Mouse (Mus musculus) spleen, embryonic (tissue): ENCODE data around the gene Zfp128.
"Not testable (repeated sequence)": the region's sequence is repeated elsewhere in the genome, so short reads cannot be mapped to it uniquely, and the experiment has no call there.

ENCODE experiments used
- CTCF ChIA-PET: fragments of 350-600 bp; sonication (Branson Sonifier 250); formaldehyde crosslinking; loops from one replicate; lab custom pipeline; 2022; lab: Charles Lee

The Zfp128 gene

DNA sequence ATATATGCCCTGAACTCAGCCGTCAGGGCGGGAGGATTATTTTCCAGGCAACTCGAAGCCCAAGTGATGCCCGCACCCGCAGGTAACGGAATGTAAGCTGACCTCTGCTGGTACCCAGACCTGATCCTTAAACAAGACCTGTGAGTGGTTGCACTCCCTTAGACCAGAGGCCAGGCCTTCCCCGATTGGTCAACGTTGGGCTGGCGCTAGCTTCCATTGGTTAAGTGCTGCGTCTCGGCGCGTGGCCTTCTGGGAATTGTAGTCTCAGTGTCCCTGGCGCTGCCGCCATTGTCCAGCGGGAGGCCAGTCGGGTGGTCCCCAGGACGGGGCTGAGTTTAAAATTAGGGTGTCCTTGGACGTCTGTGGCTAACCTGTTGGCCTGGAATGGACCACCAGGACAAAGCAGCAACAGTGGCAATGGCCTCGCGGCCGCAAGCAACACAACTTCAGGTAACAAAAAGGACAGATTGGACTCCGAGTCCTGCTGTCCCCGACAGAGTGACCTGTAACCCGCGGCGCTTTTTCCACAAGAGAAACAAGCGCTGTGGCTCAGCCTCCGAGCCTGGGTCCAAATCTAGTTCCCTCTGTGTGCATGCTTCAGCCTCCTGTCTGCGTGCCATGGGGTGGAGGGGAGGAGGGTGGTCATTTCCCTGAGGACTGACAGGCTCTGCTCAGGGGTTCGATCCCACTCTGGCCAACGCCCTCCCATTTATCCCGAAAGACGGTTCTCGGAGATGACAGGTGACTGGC is at the start of gene Zfp128:
Zfp128 (plus strand) TSS at position 267 of the 750 bp plus-strand sequence.
- CTCF ChIA-PET = no interaction called here

DNA sequence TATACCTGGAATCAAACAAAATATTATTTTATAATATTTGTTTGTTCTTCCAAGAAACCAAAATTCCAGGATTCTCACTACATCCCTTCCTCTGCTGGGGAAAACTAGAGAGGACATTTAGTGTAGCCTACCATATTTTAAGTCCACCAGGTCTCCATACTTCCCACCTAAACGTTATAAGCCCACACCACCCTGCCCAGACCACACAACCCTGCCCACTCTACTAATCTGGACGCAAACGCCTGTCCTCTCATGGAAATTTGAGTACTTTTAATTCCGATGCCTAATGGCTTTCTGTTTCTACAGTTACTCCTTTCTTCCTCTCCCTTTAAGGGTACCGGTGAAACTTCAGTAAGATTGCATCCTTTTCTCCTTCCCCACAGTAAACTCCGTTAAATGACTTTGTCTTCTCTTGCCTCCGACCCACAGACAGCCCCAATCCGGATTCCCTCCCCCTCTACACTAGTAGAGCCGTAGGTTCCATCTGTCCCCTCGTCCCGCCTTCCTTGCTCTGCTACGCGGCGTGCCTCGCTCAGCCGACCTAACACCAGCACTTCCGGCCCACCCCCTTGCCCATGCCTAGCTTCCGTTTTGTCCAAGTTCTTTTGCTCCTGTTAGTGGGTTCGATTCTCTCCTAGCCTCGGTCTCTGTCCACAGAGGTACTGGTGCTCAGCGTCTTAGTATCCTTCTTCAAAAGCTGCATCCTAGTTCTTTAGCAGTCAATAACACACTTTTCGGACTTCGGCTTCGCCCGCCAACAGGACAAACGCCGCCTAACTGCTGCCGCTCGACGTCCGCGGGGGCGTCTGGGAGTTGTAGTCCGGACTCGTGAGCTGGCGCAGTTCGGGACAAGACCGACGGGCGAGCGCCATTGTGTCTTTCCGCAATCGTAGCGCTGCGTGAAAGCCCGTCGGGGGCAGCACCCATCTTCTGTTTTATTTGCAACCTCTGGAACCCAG is 46.5 kb upstream of the Zfp128 start, which contains the start of gene Zfp110:
Zfp110 (plus strand) TSS at position 600 of the 959 bp plus-strand sequence.
- CTCF ChIA-PET = no interaction called here

DNA sequence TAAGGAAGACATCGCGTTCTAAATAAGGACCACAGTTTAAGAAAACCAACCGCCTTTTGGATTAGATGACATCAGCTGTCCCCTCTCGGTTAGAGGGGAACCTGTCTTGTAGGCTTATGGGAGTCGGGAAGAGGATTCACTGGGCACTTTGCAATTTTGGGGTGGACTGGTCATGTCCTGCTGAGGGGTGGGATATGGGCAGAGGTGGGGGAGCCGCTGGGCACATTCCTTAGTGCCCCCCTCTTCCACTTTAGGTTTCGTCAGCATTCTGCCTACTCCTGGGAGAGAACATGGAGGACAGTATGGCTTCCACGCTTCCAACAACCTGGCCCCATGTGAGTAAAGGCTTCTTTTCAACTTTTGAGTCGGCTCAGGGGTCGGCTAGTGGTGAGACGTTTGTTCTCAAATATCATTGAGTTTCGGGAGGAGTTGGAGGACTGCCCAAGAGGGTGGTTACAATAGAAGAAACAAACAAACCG is 45.7 kb upstream of the Zfp128 start:
- CTCF ChIA-PET = no interaction called here

DNA sequence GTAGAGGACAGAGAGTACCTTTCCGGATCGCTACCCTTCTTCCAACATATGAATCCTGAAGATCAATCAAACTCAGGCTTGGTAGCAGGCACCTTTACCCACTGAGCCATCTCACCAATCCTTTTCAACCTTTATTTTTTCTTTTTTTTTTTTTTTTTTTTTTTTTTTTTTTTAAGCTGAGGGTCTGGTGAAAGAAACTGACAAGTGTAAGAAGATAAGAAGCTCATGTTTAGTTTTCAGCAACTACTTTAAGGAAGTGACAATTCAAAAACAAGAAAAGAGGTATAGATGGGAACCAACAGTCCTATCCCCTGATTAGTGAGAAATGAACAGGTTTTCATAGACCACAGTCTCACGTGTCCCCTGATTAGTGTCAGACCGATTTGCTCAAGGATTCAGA is 45.2 kb upstream of the Zfp128 start:
- CTCF ChIA-PET = interaction anchor here (0.7 kb wide), 1 partner anchor 192 kb away, joined by 10 read pairs; no protein-coding TSS in a partner anchor

DNA sequence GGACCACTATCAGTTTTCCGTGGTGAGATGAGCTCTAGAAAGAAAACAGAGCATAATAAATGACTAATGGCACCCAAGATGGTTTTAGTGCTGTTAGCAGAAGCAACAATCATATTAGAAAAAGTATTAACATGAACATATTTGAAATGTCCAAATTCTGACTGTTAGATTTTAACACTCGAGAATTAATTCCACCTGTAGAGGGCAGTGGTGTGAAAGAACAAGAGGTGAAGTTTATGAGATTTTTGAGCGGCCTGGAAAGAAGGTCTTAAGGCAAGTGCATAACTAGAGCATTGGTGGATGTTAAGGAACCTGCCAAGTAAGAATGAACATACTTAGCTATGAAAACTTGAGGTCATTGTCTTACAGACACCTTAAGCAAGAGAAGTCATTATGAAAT is 6.7 kb upstream of the Zfp128 start:
- CTCF ChIA-PET = no interaction called here

DNA sequence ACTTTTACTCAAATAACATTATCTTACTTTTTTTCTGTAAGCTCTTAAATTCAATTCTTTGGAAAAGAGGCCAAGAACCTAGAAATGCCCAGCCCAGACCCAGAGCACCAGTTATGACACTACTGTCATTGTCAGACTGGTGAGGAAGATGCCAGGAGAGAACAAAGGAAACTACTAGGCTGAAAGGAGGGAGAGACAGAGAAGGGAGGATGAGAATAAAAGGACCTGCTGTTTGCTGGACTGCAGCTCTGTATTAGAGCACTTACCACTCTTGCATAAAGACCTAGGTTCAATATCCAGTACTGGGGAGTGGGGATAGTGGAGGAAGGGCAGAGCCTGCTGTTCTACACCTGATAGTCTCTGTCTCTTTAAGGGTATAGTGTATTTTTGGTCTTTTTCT is 941 bp upstream of the Zfp128 start:
- CTCF ChIA-PET = no interaction called here

DNA sequence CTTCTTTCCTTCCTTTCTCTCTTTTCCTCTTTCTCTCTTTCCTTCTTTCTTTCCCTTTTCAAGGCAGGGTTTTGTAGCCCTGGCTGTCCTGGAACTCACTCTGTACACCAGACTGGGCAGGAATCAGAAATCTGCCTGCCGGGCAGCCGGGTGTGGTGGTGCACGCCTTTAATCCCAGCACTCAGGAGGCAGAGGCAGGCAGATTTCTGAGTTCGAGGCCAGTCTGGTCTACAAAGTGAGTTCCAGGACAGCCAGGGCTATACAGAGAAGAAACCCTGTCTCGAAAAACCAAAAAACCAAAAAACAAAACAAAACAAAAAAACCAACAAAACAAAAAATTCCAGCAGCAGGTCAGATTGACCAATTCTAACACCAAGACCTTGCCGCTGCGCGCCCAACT is 480 bp upstream of the Zfp128 start:
- CTCF ChIA-PET = not testable (repeated sequence)

DNA sequence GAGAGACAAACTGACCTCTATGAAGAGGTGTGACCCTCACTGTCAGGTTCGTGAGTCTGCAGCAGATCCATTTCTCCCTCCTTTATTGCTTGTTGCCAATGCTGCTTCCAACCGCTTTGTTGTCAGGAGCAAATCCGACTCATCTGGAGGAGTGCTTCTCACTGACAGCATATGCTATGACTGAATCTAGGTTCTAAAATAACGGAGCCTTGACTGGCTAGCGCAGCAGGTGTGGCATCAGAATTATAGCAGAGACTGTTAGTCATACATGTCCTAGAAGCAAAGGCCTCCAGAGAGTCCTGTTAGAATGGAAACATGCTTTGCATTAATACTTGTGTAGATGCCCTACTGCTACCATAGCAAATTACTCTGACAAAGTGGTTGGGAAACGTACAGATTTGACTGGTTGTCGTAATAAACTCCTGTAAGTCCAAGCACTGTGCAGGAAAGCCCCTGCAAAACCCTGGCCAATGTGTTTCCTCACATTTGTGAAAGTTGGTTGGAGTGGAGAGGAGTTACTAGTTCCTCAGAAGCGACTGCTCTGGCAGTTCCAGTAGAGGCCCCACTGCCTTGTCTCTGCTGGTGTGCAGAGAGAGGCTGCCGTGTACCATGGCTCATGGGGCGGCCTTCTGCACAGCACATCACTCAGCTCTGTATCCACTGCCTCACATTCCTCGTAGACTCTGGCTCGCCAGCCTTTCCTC is 5.7 kb downstream of the Zfp128 start:
- CTCF ChIA-PET = no interaction called here

DNA sequence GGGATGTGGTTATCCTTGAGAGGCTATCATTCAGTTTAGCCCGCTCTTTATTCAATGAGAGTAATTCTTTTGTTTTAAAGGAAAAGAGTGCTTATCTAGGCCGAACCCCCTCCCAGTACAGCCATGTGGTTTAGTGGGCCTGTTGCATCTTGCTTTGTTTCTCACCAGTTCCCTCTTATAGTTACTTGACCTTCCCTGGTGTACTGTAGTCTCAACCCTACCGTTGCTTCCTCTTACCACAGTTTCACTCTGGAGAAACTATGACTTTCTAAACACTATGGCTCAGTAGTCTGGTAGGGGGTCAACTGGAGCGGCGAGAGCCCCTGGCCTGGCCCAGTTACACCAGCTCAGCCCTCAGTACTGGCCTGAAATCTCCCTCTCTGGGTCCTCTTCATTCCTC is 6.6 kb downstream of the Zfp128 start:
- CTCF ChIA-PET = no interaction called here

DNA sequence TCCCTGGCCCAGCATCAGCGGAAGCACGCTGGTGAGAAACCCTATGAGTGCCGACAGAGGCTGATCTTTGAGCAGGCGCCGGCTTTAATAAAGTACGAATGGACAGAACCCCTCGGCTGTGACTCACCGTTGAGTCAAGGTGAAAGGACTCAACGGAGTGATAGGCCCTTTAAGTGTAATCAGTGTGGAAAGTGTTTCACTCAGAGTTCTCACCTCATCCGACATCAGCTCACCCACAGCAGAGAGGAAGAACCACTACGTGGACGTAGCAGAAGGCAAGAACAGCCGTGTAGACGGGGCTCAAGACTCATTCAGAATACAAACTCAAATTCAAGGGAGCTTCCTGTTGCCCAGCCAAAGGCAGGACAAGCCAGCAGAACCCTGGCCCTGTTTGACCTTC is 10.0 kb downstream of the Zfp128 start:
- CTCF ChIA-PET = no interaction called here

DNA sequence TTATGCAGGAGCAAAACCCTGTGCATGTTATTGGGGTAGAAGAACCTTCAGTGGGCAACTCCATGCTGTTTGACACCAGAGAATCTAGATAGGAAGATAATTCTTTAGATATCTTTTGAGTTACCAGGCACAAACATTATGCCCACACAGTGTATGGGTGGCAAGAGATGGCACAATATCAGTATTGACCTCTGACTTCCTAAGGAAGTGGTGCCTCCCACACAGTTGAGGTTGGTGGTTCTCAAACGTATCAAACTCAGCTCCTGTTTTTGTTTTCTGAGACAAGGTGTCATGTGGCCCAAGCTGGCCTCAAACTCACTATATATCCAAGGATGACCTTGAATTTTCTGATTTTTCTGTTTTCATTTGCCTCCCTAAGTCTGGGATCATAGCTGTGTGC is 10.4 kb downstream of the Zfp128 start:
- CTCF ChIA-PET = no interaction called here

DNA sequence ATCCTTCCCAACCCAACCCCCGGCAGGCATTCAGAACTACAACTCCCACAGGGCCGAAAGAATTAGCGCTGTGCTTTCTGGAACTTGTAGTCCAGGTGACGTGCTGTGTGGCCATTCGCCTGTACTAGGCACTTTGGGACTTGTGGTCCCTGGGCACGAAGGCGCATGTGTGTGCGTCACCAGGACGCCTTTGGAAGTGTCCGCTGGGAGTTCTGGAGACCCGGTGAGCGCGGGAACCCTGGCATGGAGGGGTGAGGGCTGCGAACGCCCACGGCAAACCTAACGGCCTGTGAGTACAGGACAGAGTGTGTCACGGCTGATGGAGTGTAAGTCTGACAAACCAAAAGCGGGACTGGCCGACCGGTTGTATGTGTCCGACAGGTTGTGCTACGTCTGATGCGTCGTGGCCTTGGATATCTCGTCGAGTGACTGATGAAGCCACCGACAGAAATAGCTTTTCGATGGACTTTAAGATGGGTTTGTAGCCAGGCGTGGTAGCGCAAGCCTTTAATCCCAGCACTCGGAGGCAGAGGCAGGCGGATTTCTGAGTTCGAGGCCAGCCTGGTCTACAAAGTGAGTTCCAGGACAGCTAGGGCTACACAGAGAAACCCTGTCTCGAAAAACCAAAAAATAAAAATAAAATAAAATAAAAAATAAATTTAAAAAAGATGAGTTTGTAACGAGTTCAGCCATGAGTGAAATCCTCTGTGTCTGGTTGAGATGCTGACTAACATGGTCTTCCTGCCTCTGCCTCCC is 16.9 kb downstream of the Zfp128 start, which contains the start of gene Zscan22:
Zscan22 (plus strand) TSS at position 161 of the 756 bp plus-strand sequence.
- CTCF ChIA-PET = interaction anchor here (0.6 kb wide), 1 partner anchor 112 kb away, joined by 3 read pairs; the partner anchor contains the start of gene Zbtb45

DNA sequence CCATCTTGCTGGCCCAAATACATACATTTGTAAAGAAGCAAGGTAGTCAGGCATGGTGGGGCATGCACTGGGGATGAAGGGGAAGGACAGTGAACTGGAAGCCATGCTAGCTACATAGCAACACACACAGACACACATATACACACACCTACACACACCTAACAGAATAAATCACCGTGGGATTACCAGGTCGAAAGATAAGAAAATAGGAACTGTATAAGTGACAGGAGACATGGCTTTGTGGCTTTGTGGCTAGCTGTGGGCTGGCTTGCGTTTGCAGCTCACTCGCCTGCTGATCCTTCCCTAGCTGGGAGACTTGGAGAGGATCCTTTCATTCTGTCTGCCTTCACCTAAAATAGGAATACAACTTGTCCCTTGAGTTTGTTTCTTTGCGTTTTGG is 20.5 kb downstream of the Zfp128 start:
- CTCF ChIA-PET = no interaction called here

DNA sequence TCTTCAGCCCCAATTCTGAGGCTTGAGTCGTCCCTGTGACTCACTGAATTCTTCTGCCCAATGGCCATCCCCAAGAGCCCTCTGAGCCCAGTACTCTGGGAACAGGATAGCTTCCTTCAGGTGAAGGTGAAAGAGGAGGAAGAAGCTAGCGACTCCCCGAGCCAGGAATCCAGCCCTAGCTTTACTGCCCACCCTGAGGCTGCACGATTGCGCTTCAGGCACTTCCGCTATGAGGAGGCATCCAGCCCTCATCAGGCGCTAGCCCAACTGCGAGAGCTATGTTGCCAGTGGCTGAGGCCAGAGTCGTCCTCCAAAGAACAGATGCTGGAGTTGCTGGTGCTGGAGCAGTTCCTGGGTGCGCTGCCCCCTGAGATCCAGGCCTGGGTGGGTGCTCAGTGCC is 22.6 kb downstream of the Zfp128 start:
- CTCF ChIA-PET = no interaction called here

DNA sequence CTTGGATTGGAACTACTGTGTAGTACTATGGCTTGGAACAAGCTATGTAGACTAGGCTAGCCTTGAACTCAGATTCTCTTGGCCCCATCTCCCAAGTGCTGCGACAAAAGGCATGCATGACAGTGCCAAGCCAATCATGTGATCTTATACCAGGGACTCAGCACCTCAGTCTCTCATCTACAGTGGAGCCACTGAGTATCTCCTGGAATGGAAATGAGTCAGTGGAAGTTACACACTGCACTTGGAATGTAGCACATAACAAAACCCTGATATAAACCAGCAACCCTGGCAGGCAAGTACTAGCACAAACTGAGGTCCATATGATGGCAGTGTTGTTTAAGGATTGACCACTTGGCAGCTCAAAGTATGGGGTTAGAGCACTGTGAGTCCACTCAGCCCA is 24.2 kb downstream of the Zfp128 start:
- CTCF ChIA-PET = no interaction called here

DNA sequence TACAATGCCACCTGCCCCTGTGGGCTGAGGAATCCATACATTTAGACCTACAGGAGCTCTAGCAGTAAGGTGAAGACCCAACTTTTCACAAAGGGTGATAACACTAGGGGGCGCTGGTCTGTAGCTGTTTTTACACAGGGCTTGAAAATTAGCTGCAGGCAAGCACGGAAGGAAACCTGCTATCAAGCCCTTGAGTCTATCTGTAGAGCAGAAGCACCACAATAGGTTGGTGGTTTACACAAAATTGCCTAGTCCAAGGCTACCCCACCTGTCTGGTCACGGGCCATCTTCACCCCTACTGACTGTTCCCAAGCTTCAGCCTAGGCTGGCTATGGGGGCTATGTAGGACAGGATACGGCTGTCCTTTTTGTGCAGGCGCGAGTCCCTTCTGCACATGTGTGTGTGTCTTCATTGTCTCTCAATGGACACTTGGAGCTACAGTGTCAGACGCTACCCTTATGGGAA is 28.6 kb downstream of the Zfp128 start:
- CTCF ChIA-PET = interaction anchor here (1.0 kb wide), 1 partner anchor 13 kb away, joined by 3 read pairs; no protein-coding TSS in a partner anchor

DNA sequence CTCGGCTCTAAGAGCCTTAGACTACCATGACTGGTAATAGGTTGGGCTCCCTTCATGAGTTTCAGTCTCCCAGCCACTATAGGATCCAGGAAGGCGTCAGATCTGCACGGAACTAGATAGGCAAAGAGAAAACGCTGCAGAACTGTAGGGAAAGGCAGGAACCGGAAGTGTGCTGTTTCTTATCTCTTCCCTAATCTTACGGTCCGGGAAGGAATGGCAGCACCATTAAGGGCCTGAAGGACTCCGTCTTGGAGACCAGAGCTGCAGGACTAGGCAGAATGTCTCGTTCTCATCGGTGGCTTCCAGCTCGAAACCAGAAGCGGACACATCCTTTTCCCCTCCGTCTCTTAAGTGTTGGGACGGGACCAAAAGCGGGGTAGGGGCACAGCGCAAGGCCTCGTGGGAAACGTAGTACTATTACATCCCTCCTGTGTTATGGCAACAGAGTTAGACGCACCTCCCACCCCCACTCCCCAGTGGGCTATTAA is 29.2 kb downstream of the Zfp128 start:
- CTCF ChIA-PET = interaction anchor here (1.0 kb wide), 1 partner anchor 13 kb away, joined by 3 read pairs; no protein-coding TSS in a partner anchor

DNA sequence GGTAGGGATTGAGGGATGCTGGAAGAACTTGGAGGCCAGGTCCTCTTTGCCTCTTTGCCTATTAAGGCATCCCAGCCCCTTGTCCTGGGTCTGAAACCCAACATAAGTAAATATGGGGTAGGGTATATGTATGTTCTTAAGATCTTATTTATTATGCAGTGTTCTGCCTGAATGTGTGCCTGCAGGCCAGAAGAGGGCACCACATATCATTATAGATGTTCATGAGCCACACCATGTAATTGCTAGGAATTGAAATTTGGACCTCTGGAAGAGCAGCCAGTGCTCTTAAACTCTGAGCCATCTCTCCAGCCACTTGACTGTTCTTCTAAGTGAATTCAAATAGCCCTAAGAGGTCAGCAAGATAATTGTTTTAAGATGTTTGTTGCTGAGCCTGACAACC is 32.6 kb downstream of the Zfp128 start:
- CTCF ChIA-PET = no interaction called here

DNA sequence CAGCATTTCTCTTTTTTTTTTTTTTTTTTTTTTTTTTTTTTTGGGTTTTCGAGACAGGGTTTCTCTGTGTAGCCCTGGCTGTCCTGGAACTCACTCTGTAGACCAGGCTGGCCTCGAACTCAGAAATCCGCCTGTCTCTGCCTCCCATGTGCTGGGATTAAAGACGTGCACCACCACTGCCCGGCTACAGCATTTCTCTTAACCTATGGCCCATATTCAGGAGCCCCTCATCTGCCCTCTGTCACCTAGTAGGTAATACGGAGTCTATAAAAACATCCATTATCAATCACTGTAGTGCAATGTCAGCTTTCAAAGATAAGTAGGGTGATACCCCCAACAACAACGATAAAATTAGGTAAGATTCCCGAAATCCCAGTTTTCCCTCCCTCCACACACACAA is 39.5 kb downstream of the Zfp128 start:
- CTCF ChIA-PET = not testable (repeated sequence)

DNA sequence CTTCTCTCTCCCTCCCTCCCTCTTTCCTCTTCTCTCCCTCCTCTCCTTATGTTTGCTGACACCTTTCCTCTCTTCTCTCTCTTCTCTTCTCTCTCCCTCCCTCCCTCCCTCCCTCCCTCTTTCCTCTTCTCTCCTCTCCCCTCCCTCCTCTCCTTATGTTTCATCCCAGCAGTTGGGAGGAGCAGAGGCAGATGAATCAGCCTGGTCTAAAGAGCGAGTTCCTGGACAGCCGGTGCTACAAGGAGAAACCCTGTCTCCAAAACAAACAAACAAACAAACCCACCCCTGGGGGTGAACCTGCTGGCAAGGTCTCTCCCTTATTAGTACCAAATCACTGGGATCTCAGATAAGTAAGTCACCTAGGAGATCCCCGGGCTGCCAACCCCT is 40.3 kb downstream of the Zfp128 start:
- CTCF ChIA-PET = no interaction called here
